Mouse (Mus musculus): ENCODE data around the gene Ankrd55. TPM values are rescaled to one million over a fixed set of nuclear protein-coding genes. Genes with fewer than 3 reads are reported as not detected.

The Ankrd55 gene
- polyA plus RNA-seq, 1 experiment, result 0.74 TPM

DNA sequence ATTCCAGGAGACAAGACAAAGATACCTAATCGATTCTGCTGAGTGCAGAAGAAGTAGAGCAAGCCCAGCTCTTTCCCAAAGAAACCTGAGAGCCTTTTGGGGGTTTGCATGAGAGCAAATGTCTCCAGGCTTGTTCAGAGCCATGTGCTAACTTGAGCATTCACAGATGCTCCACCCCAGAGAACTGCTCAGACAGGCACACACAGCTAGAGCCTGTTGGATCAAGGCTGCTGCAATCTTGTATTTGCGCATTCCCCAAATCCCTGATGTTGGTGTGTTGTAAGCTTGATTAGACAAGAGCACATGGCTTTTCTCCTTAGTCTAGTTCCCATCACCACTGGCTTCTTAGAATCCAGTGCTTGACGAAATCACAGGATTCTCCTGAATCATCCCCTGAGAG lies 94.7 kb downstream of the Ankrd55 start:
- Histone ChIP-seq H3K4me1 (ENCODE audit: control insufficient read depth, insufficient read depth, low read length) (peaks cover 6% of the 10 kb centered on the region), H3K4me3 (ENCODE audit: insufficient read depth, low read length) (no peak overlapping the region), H3K27ac (ENCODE audit: insufficient read depth, low read length) (peak overlapping the region; percentile 4; the same call in 1 of the 2 replicates)
- TF ChIP-seq CTCF (IDR thresholded peaks at IDR 0.05; ENCODE audit: borderline replicate concordance, insufficient read depth, low read length) (no peak), POLR2A (IDR thresholded peaks at IDR 0.05; ENCODE audit: low read depth, low read length) (no peak)

DNA sequence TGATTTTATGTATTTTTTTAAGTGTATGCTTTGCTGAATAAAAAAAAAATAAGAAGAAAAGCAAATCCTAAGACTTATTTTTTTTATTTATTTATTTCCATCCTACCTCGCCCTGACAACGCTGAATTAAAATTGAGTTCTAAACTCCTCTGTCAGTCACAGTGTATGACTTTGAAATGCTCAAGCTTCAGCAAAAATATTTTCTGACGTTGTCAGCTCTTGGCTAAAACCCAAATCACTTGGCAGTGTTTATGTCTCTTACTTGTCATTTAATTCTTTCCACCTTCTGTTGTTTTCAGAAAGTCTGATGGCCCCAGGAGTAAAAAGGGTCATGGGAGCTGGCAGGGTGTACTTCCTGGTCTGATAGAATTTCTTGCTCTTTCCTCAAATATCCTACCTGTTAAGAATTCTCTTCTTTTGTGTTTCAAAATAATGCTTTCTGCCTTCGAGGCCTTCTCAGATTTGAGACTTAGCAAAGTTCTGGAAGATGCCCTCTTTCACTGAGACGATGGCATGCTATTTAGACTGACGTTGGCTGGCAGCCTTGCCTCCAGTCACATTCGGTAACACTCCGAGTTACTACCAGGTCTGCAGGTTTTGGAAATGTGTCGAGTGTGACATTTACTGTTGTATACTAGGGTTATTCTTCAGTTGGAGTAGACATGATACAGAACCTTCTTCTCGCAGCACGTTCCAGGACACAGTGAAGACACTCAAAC lies 95.8 kb downstream of the Ankrd55 start:
- Histone ChIP-seq H3K4me3 (ENCODE audit: insufficient read depth, low read length) (no peak overlapping the region), H3K4me1 (ENCODE audit: control insufficient read depth, insufficient read depth, low read length) (peaks cover 6% of the 10 kb centered on the region), H3K27ac (ENCODE audit: insufficient read depth, low read length) (no peak overlapping the region)
- no peak for TF ChIP-seq CTCF (IDR thresholded peaks at IDR 0.05; ENCODE audit: borderline replicate concordance, insufficient read depth, low read length)
- no peak for TF ChIP-seq POLR2A (IDR thresholded peaks at IDR 0.05; ENCODE audit: low read depth, low read length)

- TF ChIP-seq POLR2A (IDR thresholded peaks at IDR 0.05; ENCODE audit: low read depth, low read length) (no peak), CTCF (IDR thresholded peaks at IDR 0.05; ENCODE audit: borderline replicate concordance, insufficient read depth, low read length) (no peak)
- no peak overlapping the region for H3K27ac ChIP-seq (ENCODE audit: insufficient read depth, low read length)
- no peak overlapping the region for H3K4me3 ChIP-seq (ENCODE audit: insufficient read depth, low read length)
- H3K4me1 ChIP-seq (ENCODE audit: control insufficient read depth, insufficient read depth, low read length), result peaks cover 11% of the 10 kb centered on the region
Measured at GRCm38 (mm10) chr13:112385040-112385439, 96.8 kb downstream of the Ankrd55 start.

GRCm38 (mm10) chr13:112386494-112387075 lies 98.3 kb downstream of the Ankrd55 start:
- Histone ChIP-seq H3K4me3 (ENCODE audit: insufficient read depth, low read length) (no peak overlapping the region), H3K27ac (ENCODE audit: insufficient read depth, low read length) (no peak overlapping the region), H3K4me1 (ENCODE audit: control insufficient read depth, insufficient read depth, low read length) (peaks cover 16% of the 10 kb centered on the region)
- no peak for TF ChIP-seq POLR2A (IDR thresholded peaks at IDR 0.05; ENCODE audit: low read depth, low read length)
- no peak for TF ChIP-seq CTCF (IDR thresholded peaks at IDR 0.05; ENCODE audit: borderline replicate concordance, insufficient read depth, low read length)

DNA sequence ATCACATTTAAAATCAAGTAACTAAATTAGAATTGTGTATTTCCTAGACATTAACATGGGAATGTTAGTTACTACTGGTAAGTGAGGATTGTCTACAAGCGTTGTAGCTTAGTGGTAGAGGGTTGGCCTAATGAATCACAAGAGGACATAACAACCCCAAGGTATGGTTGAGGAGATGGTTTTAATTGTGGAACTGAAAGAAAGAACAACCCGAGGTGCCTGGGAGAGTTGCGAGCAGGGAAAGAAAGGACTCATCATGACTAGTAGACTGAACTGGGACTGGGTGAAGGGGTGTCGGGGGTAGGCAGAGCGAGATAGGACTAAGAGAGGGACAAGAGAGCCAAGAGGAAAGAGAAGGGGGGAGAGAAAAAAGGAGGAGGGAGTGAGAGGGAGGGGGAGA lies 99.0 kb downstream of the Ankrd55 start:
- H3K4me1 ChIP-seq (ENCODE audit: control insufficient read depth, insufficient read depth, low read length), result peaks cover 19% of the 10 kb centered on the region
- TF ChIP-seq POLR2A (IDR thresholded peaks at IDR 0.05; ENCODE audit: low read depth, low read length), result no peak
- TF ChIP-seq CTCF (IDR thresholded peaks at IDR 0.05; ENCODE audit: borderline replicate concordance, insufficient read depth, low read length), result no peak
- no peak overlapping the region for H3K27ac ChIP-seq (ENCODE audit: insufficient read depth, low read length)
- H3K4me3 ChIP-seq (ENCODE audit: insufficient read depth, low read length), result no peak overlapping the region

- Histone ChIP-seq H3K4me3 (ENCODE audit: insufficient read depth, low read length) (no peak overlapping the region), H3K4me1 (ENCODE audit: control insufficient read depth, insufficient read depth, low read length) (peaks cover 16% of the 10 kb centered on the region), H3K27ac (ENCODE audit: insufficient read depth, low read length) (no peak overlapping the region)
- TF ChIP-seq CTCF (IDR thresholded peaks at IDR 0.05; ENCODE audit: borderline replicate concordance, insufficient read depth, low read length) (no peak), POLR2A (IDR thresholded peaks at IDR 0.05; ENCODE audit: low read depth, low read length) (no peak)
Measured at GRCm38 (mm10) chr13:112388176-112388575, 99.9 kb downstream of the Ankrd55 start.

- no peak overlapping the region for H3K4me3 ChIP-seq (ENCODE audit: insufficient read depth, low read length)
- no peak overlapping the region for H3K27ac ChIP-seq (ENCODE audit: insufficient read depth, low read length)
- TF ChIP-seq CTCF (IDR thresholded peaks at IDR 0.05; ENCODE audit: borderline replicate concordance, insufficient read depth, low read length), result no peak
- TF ChIP-seq POLR2A (IDR thresholded peaks at IDR 0.05; ENCODE audit: low read depth, low read length), result no peak
Measured at GRCm38 (mm10) chr13:112390206-112390605, 102.0 kb downstream of the Ankrd55 start.

GRCm38 (mm10) chr13:112391354-112391753 lies 103.1 kb downstream of the Ankrd55 start:
- TF ChIP-seq CTCF (IDR thresholded peaks at IDR 0.05; ENCODE audit: borderline replicate concordance, insufficient read depth, low read length), result no peak
- no peak for TF ChIP-seq POLR2A (IDR thresholded peaks at IDR 0.05; ENCODE audit: low read depth, low read length)
- no peak overlapping the region for H3K4me3 ChIP-seq (ENCODE audit: insufficient read depth, low read length)

More at GRCm38 (mm10) chr13:112390206-112390605, 102.0 kb downstream of the Ankrd55 start:
- H3K4me1 ChIP-seq (ENCODE audit: control insufficient read depth, insufficient read depth, low read length), result peaks cover 12% of the 10 kb centered on the region

GRCm38 (mm10) chr13:112393356-112393755 lies 105.1 kb downstream of the Ankrd55 start:
- Histone ChIP-seq H3K4me3 (ENCODE audit: insufficient read depth, low read length) (no peak overlapping the region), H3K4me1 (ENCODE audit: control insufficient read depth, insufficient read depth, low read length) (peaks cover 12% of the 10 kb centered on the region), H3K27ac (ENCODE audit: insufficient read depth, low read length) (no peak overlapping the region)
- TF ChIP-seq CTCF (IDR thresholded peaks at IDR 0.05; ENCODE audit: borderline replicate concordance, insufficient read depth, low read length) (no peak), POLR2A (IDR thresholded peaks at IDR 0.05; ENCODE audit: low read depth, low read length) (no peak)

More at GRCm38 (mm10) chr13:112391354-112391753, 103.1 kb downstream of the Ankrd55 start:
- peaks cover 12% of the 10 kb centered on the region for H3K4me1 ChIP-seq (ENCODE audit: control insufficient read depth, insufficient read depth, low read length)
- H3K27ac ChIP-seq (ENCODE audit: insufficient read depth, low read length), result peak overlapping the region; percentile 49; the same call in 1 of the 2 replicates

DNA sequence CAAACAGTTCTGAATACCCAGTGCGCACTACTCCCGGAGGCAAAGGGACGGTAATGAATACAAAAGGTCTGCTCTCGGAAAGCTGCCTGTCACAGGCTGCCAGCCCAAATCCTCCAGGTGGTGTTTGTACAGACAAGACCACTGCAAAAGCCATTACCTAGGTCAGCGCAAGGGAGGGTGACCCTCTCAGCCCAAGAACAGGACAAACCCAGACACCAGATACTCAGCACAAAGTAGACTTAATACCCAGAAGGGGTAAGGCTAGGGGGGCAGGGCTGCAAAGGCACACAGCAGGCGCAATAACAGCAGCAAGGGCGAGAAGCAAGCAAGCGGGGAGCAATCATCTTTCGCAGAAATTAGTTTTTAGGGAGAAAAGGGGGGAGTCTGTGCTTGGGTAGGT lies 106.0 kb downstream of the Ankrd55 start:
- H3K4me1 ChIP-seq (ENCODE audit: control insufficient read depth, insufficient read depth, low read length), result peaks cover 12% of the 10 kb centered on the region
- TF ChIP-seq CTCF (IDR thresholded peaks at IDR 0.05; ENCODE audit: borderline replicate concordance, insufficient read depth, low read length) (no peak), POLR2A (IDR thresholded peaks at IDR 0.05; ENCODE audit: low read depth, low read length) (no peak)
- H3K4me3 ChIP-seq (ENCODE audit: insufficient read depth, low read length), result no peak overlapping the region
- no peak overlapping the region for H3K27ac ChIP-seq (ENCODE audit: insufficient read depth, low read length)

All from embryonic fibroblast, embryonic 13.5 days (primary cell).